Mouse (Mus musculus) adrenal gland, adult 18-20 months (tissue): ENCODE data around the gene Sash3. TPM values are rescaled to one million over a fixed set of nuclear protein-coding genes. Genes with fewer than 3 reads are reported as not detected.

Experiments used
- DNase-seq, 2 experiments: peaks; one replicate each; pipeline ENCODE4 v3.0.0; 2021 to 2022; ENCODE audit warnings: low spot score in 2 of 2
- total RNA-seq, 2 experiments: library from RNA; stranded (reverse); gene quantifications; 1 replicate in 1 of 2; 2 replicates in 1 of 2; pipeline ENCODE4 v1.2.3; 2021

Sash3 gene
- total RNA-seq, 2 experiments from 2014 or later = 1.5 to 2.2 TPM

DNA sequence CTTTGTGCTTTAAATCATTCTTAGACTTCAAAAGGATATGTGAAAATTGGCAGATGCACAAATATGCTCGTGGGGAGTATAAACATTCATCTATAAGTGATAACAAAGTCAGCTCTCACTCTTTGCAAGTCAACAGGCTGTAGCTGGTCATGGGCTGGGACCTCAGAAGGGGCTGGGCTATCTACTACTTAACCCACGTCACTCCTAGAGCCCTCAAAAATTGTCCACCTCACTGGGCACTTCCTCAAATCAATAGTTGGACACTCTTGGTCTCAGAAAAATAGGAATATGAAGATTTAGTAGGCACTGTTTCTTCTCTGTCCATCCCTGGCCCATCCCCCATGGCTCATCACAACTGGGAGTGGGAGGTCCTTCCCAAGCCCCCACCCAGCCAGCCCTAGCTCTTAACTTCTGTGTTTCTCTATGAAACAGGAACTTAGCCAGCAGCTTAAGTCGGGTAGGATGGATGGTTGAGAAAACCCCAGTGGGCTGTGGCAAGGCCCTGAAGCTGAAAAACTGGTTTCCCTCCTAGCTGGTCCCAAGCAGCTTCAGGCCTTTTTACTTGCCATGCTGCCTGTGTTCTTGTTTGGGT, 5.9 kb upstream of the Sash3 start:
- DNase-seq = no peak

DNA sequence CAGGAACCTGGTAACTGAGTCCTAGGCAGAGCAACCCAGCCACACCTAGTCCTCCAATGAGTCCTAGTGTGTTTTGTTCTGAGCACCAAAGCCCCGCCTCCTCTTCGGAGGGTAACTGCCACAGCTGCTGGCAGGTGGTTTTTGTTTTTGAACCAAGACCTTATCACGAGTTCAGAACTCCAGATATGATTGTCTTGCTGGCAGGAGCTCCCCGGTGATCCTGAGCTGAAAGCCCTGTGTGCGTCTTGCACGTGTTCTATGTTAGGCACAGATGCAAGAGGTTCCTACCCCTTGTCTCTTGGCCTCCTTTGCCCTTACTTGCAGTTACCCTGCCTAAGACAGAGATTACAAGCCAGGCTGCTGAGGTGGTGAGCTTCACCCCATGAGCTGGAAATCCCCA, 4.8 kb upstream of the Sash3 start:
- DNase-seq = no peak

DNA sequence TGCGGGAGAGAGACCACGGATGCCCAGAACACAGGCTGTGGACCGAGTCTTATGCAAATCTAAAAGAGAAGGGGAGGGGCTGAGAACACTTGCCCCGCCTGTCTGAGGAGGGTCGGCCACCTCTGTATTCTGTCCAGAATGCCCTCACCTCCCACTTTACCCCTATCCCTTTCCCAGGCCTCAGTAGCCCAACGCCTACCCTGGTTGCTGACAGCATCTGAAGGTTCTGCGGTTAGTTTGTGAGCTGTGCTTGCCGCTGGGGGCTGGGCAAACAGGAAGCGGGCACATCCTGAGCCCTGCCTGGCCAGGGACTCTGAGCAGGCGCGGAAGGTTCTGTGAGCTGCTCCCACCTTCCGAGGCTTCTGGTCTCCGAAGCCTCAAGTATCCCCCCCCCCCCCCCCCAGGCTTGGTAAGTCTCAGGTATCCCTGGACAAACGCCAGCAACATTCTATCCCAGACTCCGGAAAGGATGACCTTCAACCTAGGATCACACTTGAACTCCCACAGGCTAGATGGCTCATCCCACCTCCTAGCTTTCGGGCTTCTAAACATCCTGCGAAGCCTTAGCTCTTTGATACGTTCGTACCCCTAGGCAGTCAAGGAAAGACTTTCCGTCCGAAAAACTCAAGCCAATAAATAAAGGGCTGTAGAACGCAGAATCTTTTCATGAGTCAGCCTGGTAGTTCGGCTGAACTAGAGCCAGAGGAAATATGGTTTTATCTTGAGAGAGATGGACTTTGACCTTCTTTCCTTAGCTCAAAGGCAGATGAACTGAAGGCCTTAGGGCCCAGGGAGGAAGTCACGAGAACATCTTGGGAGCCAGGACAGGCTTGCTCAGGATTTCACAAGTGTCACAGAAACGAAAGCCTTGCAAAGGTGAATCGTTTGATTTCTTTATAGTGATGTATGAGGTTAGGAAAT, 2.6 kb upstream of the Sash3 start:
- DNase-seq = peak in 1 of 2 experiments; percentile 26

- DNase-seq = no peak
Measured at GRCm38 (mm10) chrX:48147226-48147625, 990 bp downstream of the Sash3 start.

- no peak for DNase-seq
Measured at GRCm38 (mm10) chrX:48147741-48148186, 1.5 kb downstream of the Sash3 start.

- DNase-seq = no peak
Measured at GRCm38 (mm10) chrX:48152106-48152505, 5.9 kb downstream of the Sash3 start.

DNA sequence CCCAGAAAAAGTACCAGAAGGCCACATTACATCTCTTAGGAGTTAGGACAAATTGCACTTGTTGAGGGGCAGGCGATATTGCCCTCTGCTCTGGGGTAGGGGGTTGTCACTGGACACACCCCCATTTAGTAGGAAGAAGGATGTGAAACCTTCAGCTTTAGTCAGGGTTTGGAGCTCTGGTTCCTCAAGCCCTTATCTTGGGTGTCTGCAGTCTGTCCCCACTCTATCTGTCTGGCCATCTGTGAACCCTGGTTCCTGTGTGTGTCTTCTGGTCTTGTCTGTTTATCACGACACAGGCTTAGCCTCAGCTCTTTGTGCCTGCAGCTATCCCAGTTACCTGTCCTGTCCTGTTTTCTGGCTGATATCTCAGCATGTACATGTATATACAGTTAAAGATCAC, 7.2 kb downstream of the Sash3 start:
- no peak for DNase-seq

DNA sequence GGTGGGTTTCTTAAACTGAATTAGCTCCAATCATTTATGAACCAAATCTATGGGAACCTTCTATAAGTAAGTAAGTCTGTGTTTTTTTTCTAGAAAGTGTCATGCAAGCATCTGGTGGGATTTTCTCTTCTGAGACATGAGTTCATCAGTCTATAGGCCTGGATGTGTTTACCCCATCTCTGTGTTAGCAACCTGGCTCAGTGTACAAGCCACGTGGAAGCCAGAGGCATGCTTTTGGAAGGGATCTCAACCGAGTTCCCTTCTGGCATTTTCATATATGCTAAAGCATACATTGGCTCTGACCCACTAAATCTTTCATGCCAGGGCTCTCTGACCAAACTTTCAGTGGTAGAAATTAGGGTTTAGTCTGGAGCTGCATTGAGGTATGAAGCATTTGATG, 7.7 kb downstream of the Sash3 start:
- no peak for DNase-seq

GRCm38 (mm10) chrX:48155489-48155888, 9.3 kb downstream of the Sash3 start:
- no peak for DNase-seq

GRCm38 (mm10) chrX:48157396-48157795, 11.2 kb downstream of the Sash3 start:
- no peak for DNase-seq

- DNase-seq = no peak
Measured at GRCm38 (mm10) chrX:48158229-48158919, 12.1 kb downstream of the Sash3 start.

- DNase-seq = no peak
Measured at GRCm38 (mm10) chrX:48169892-48170291, 23.7 kb downstream of the Sash3 start.

- no peak for DNase-seq
Measured at GRCm38 (mm10) chrX:48170368-48170767, 24.1 kb downstream of the Sash3 start.

DNA sequence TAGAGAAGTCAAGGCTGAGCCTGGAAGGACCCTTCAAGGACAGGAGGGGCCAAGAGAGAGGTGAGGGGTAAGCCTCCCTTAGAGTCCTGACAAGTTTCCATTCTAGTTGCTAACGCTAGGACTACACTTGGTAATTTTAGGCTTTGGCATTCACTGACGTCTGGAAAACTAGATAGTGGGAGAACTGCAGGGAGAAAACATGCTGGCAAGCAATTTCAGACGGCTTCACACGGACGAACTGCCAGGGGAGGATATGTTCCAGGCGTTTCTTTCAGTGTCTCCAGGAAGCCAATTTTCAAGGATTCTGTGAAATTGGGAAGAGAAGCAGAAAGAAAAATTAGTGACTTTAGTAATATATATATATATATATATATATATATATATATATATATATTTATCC, 35.6 kb downstream of the Sash3 start:
- no peak for DNase-seq

DNA sequence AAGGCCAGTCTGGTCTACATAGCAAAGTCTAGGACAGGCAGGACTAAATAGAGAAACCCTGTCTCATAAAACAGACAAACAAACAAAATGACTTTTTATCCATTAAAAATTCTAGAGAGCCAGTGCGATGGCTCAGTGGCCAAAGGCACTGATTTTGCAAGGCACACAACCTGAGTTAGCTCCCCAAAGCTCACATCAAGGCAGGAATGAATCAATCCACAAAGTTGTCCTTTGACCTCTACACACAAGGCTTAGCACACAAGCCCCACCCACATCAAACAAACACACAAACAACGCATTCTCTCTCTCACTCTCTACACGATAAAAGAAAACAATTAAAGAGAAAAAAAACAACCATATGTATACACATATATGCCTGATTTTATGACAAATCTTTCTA, 38.5 kb downstream of the Sash3 start:
- DNase-seq = no peak

DNA sequence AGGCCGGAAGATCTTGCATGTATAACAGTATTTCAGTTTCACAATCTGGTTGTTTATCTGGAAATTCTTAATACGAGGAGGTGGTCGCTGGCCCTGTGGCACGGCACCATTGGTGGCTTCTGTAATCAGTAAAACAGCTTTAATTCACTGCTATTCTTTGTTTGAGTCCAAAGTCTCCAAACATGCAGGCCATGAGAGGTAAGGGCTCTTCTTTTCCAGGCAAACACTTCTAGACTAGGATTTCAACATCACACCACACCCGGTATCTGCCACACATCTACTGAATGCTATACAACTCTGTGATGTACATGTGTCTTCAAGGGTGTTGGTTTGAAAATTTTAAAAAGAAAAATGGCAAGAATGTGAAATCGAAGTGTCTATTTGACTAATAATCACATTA, 45.0 kb downstream of the Sash3 start:
- no peak for DNase-seq

DNA sequence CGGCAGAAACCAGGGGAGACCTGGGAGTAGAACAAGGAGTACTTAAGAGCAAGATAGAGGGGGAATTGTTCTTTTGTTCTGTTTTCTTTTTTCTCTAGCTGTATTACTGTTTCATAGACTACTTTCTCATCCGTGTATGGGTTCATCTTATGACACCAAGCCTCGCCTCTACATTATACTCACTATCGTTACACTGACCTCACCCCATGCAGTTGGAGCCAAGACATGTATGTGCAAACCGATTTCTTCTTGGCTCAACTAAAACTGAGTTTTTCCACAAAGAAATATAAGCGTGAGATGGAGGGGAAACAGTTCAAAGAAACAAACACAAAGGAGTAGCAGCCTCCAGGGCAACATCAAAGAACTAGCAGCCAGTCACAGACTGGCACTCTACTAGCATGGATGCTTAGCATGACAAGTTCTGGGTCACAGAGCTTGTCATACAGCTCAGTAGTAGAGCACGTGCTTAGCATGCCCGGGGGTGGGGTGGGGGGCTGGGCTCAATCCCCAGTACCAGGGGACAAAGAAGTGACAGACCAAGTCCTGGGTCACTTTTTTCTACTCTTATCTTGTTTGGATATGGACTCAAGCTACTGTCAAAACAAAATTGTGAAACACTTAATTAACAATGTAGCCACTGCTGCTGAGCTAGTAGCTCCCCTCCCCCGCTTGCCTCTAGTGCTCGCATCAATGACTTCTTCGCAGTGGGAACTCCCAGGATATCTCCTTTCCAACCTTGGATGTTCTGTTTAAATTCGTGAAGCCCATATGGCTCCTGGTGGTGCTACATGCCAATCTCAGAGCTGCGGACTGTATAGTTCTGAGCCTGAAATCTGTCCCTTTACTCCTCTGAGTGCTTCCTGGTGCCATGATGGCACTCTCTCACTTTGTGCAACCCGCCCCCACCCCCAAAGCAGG, 47.3 kb downstream of the Sash3 start:
- DNase-seq = no peak

GRCm38 (mm10) chrX:48197856-48198255, 51.6 kb downstream of the Sash3 start:
- DNase-seq = no peak

- DNase-seq = no peak
Measured at GRCm38 (mm10) chrX:48199026-48199425, 52.8 kb downstream of the Sash3 start.

DNA sequence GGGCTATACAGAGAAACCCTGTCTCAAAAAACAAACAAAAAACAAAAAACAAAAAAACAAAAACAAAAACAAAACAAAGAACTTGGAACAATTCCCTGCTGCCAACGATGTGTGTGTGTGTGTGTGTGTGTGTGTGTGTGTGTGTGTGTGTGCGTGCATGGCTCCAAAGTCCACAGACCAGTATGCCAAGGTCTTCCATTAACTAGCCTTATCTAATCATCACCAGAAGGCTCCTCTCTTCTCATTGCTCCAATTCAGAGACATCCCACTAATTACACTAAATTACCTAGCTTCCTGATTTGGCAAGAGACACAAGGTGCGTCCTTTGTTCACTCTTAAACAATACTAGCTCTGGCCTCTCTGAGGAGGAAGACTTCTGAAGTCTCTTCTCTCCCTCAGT, 54.5 kb downstream of the Sash3 start:
- DNase-seq = no peak

DNA sequence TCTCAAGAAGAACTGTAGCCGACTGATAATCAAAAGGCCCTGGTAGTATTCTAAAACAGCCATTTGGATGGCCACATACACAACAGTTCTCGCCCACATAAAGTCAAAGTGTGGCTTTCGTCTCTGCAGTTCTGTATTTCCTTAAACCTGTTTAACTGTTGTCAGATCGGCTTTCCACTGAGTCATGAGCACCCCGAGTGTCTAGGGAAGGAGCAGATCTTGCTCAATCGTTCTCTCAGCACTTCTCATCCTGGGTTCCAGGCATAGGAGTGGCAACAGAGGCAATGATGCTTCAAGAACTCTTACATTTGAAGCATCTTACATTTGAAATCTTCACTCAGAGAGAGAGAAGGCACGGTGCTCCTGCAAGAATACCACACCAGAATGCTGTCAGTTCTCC, 55.7 kb downstream of the Sash3 start:
- no peak for DNase-seq
